Mouse (Mus musculus) midbrain, embryonic 16.5 days (tissue): Measurements from ENCODE around the gene Ankrd11. TPM values are rescaled to one million over a fixed set of nuclear protein-coding genes. Genes with fewer than 3 reads are reported as not detected.

Source experiments
- ATAC-seq: fragments of 200-750 bp; cut with Nextera tagmentation; 2 replicates; pipeline ENCODE4 v1.8.0; 2017; ENCODE audit warnings: moderate TSS enrichment
- H3K27ac ChIP-seq: fragments of 300-500 bp; sonication (generic); 2 replicates; pipeline ENCODE4 v1.5.1; 2014; ENCODE audit warnings: mild to moderate bottlenecking, low read length, mixed read lengths
- H3K27me3 ChIP-seq: fragments of 300-500 bp; sonication (generic); 2 replicates; pipeline ENCODE4 v1.6.1; 2014; ENCODE audit warnings: low read depth, low read length, mixed read lengths; ENCODE audit not compliant: control insufficient read depth, insufficient read depth
- H3K36me3 ChIP-seq: fragments of 300-500 bp; sonication (generic); 2 replicates; pipeline ENCODE4 v1.6.1; 2014; ENCODE audit warnings: mild to moderate bottlenecking, low read length, moderate library complexity, mixed read lengths; ENCODE audit not compliant: control insufficient read depth, insufficient read depth
- H3K4me1 ChIP-seq: fragments of 300-500 bp; sonication (generic); 2 replicates; pipeline ENCODE4 v1.6.1; 2014; ENCODE audit warnings: mild to moderate bottlenecking, low read length, mixed read lengths; ENCODE audit not compliant: control insufficient read depth, insufficient read depth
- H3K4me2 ChIP-seq: fragments of 300-500 bp; sonication (generic); 2 replicates; pipeline ENCODE4 v1.6.1; 2014; ENCODE audit warnings: mild to moderate bottlenecking, low read length, mixed read lengths
- H3K4me3 ChIP-seq: fragments of 300-500 bp; sonication (generic); 2 replicates; pipeline ENCODE4 v1.5.1; 2014; ENCODE audit warnings: low read depth, mild to moderate bottlenecking, low read length, moderate library complexity, mixed read lengths
- H3K9ac ChIP-seq: fragments of 300-500 bp; sonication (generic); 2 replicates; pipeline ENCODE4 v1.6.1; 2014; ENCODE audit warnings: low read depth, low read length, mixed read lengths
- H3K9me3 ChIP-seq: fragments of 300-500 bp; sonication (generic); replicated peaks from 2 replicates; pipeline ENCODE4 v1.6.1; 2014; ENCODE audit warnings: mild to moderate bottlenecking, low read length, mixed read lengths; ENCODE audit not compliant: control insufficient read depth, poor library complexity, severe bottlenecking
- WGBS: fragments of 180-500 bp; shearing (Covaris S2); extraction: QIAGEN DNeasy Blood & Tissue Kit; methylation state at CpG from one replicate; pipeline ENCODE4 v1.1.7; 2014; 5-methylcytosine and 5-hydroxymethylcytosine counted together
- polyA plus RNA-seq: library from polyadenylated mRNA; unstranded; fragments of >200 nt; fragmentation: Nextera tagmentation; extraction: Ambion mirVana; gene quantifications from 2 replicates; pipeline ENCODE4 v1.2.1, GENCODE M21; 2015

The Ankrd11 gene
- 23.2 and 25.8 TPM in 2 replicates for polyA plus RNA-seq

GRCm38 (mm10) chr8:123042158-123042973, at the start of gene Ankrd11:
Ankrd11 (minus strand) TSS chr8:123042277.
- Histone ChIP-seq H3K4me3 (peak within 1 kb of the TSS; percentile 100), H3K9ac (peak within 1 kb of the TSS; percentile 99), H3K36me3 (no peaks in the 10 kb centered on the region), H3K4me1 (peaks cover 36% of the 10 kb centered on the region), H3K27ac (peak within 1 kb of the TSS; percentile 95), H3K9me3 (no peaks in the 10 kb centered on the region), H3K27me3 (no peaks in the 10 kb centered on the region), H3K4me2 (peak within 1 kb of the TSS; percentile 88)
- under 1% methylated on average over 90 of the region's 91 CpGs for WGBS
- ATAC-seq = peak; percentile 99

- Histone ChIP-seq H3K4me1 (no peaks in the 10 kb centered on the region), H3K36me3 (peaks cover 44% of the 10 kb centered on the region), H3K4me2 (no peak overlapping the region), H3K27me3 (no peaks in the 10 kb centered on the region), H3K4me3 (no peak overlapping the region), H3K9me3 (no peaks in the 10 kb centered on the region), H3K9ac (no peak overlapping the region), H3K27ac (no peak overlapping the region)
- WGBS = 89% methylated on average over 9 of the region's 9 CpGs
- no peak for ATAC-seq
Observed at GRCm38 (mm10) chr8:123087289-123087688, 45.2 kb upstream of the Ankrd11 start.

GRCm38 (mm10) chr8:123083610-123084009, 41.5 kb upstream of the Ankrd11 start:
- no peaks in the 10 kb centered on the region for H3K9me3 ChIP-seq
- ATAC-seq = no peak
- H3K4me3 ChIP-seq = no peak overlapping the region
- peaks cover 30% of the 10 kb centered on the region for H3K36me3 ChIP-seq
- H3K4me2 ChIP-seq = no peak overlapping the region
- no peak overlapping the region for H3K27ac ChIP-seq
- 84% methylated on average over 12 of the region's 12 CpGs for WGBS
- H3K9ac ChIP-seq = no peak overlapping the region
- no peaks in the 10 kb centered on the region for H3K27me3 ChIP-seq
- H3K4me1 ChIP-seq = no peaks in the 10 kb centered on the region

- Histone ChIP-seq H3K27me3 (no peaks in the 10 kb centered on the region), H3K9me3 (no peaks in the 10 kb centered on the region), H3K4me2 (no peak overlapping the region), H3K4me3 (no peak overlapping the region), H3K27ac (no peak overlapping the region), H3K36me3 (peaks cover 32% of the 10 kb centered on the region), H3K9ac (no peak overlapping the region), H3K4me1 (no peaks in the 10 kb centered on the region)
- WGBS = 78% methylated on average over 6 of the region's 6 CpGs
- ATAC-seq = no peak
Observed at GRCm38 (mm10) chr8:123082993-123083392, 40.9 kb upstream of the Ankrd11 start.

GRCm38 (mm10) chr8:123077213-123077612, 35.1 kb upstream of the Ankrd11 start:
- Histone ChIP-seq H3K4me2 (no peak overlapping the region), H3K27me3 (no peaks in the 10 kb centered on the region), H3K27ac (no peak overlapping the region), H3K9me3 (no peaks in the 10 kb centered on the region), H3K36me3 (peaks cover 26% of the 10 kb centered on the region), H3K4me3 (no peak overlapping the region), H3K9ac (no peak overlapping the region), H3K4me1 (no peaks in the 10 kb centered on the region)
- ATAC-seq = no peak
- 93% methylated on average over 6 of the region's 6 CpGs for WGBS

- peaks cover 10% of the 10 kb centered on the region; the same call in 1 of the 2 replicates for H3K36me3 ChIP-seq
- no peak overlapping the region for H3K4me3 ChIP-seq
- no peak for ATAC-seq
- H3K4me2 ChIP-seq = no peak overlapping the region
- peaks cover 9% of the 10 kb centered on the region for H3K4me1 ChIP-seq
- no peaks in the 10 kb centered on the region for H3K27me3 ChIP-seq
- no peak overlapping the region for H3K27ac ChIP-seq
- H3K9me3 ChIP-seq = no peaks in the 10 kb centered on the region
- WGBS = 77% methylated on average over 4 of the region's 4 CpGs
- H3K9ac ChIP-seq = no peak overlapping the region
Observed at GRCm38 (mm10) chr8:123071176-123071575, 29.1 kb upstream of the Ankrd11 start.

- Histone ChIP-seq H3K4me3 (peak overlapping the region; percentile 87), H3K4me2 (peak overlapping the region; percentile 87), H3K4me1 (peaks cover 21% of the 10 kb centered on the region), H3K27me3 (no peaks in the 10 kb centered on the region), H3K9me3 (no peaks in the 10 kb centered on the region), H3K9ac (peak overlapping the region; percentile 95), H3K36me3 (0 out of 2 replicates have a peak, but pooled peaks cover 2% of the 10 kb centered on the region), H3K27ac (peak overlapping the region; percentile 94)
- ATAC-seq = no peak
- WGBS = 37% methylated on average over 7 of the region's 7 CpGs
Observed at GRCm38 (mm10) chr8:123066101-123066683, 24.1 kb upstream of the Ankrd11 start.

GRCm38 (mm10) chr8:123065214-123066100, 23.4 kb upstream of the Ankrd11 start:
- WGBS = under 1% methylated on average over 84 of the region's 84 CpGs
- peak; percentile 98 for ATAC-seq
- H3K4me3 ChIP-seq = peak overlapping the region; percentile 87
- no peaks in the 10 kb centered on the region for H3K9me3 ChIP-seq
- H3K4me1 ChIP-seq = peaks cover 21% of the 10 kb centered on the region
- peak overlapping the region; percentile 94 for H3K27ac ChIP-seq
- H3K27me3 ChIP-seq = no peaks in the 10 kb centered on the region
- H3K36me3 ChIP-seq = no peaks in the 10 kb centered on the region
- H3K4me2 ChIP-seq = peak overlapping the region; percentile 87
- H3K9ac ChIP-seq = peak overlapping the region; percentile 95
